Mouse (Mus musculus) ES-CJ7 (cell line): ENCODE measurements at regions not wholly inside any gene's neighbourhood (a gene's known extent, or its start where the extent isn't known, plus 50 kb on each side); places are given as distances from the start of the nearest gene placed in this dataset.
A peak's percentile ranks its signal among the peaks of the same experiment; 100 is the strongest.

Experiments
- DNase-seq: peaks from one replicate; pipeline ENCODE4 v3.0.0; 2011; ENCODE audit warnings: low read depth, low spot score

GRCm38 (mm10) chr1:129219098-129219497 is 54.0 kb upstream of the Thsd7b start:
- DNase-seq = no peak

DNA sequence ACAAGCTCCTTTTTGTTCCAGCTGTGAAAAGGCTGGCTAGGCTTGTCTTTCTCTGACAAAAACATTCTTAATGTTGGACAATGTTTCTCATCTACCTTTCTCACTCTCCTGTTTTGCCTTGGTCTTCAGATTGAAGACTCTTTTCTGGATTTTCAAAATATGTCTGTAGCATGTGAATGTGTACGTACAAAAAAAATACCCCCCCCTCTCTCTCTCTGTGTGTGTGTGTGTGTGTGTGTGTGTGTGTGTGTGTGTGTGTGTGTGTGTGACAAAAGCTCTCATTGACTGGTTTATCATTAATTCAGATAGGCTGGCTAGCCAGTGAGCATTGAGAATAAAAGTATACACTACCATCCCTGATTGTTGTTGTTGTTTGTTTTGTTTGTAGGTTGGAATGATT is 64.3 kb upstream of the Thsd7b start:
- no peak for DNase-seq

DNA sequence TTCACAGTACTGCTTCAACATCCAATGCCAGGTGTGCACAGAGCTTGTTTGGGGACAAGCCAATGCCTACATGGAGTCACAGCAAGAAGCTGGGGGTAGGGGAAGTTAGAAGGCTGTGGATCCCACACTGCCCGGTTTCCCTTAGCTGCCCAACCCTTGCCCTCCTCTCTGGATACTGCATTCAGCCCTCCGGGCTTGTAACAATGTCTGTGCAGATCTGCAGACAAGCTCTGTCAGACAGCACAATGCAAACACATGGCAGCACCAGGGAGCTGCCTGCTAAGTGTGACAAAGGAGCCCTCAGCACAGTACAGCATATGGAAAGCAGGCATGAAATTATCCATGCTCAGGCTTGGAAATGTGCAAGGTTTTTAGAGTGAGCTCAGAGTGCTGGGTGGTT is 64.7 kb upstream of the Thsd7b start:
- no peak for DNase-seq

DNA sequence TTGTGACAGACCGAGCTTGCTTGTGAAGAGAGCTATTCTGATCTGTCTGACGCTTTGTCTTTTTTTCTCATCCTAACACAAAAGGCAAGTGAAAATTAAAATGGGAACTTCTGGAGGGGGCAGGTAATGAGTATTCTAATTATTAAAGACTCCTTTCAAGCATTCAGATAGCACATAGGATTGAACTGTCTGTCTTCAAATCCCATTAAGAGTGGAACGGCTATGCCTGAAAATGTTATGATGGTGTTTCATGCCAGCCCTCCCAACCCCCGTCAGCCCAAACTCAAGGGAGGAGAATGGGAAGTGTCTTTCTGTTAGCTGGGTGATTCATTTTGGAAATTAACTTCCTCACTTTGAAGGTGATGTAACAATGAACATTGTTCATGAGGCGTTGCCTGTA is 65.4 kb upstream of the Thsd7b start:
- DNase-seq = no peak

DNA sequence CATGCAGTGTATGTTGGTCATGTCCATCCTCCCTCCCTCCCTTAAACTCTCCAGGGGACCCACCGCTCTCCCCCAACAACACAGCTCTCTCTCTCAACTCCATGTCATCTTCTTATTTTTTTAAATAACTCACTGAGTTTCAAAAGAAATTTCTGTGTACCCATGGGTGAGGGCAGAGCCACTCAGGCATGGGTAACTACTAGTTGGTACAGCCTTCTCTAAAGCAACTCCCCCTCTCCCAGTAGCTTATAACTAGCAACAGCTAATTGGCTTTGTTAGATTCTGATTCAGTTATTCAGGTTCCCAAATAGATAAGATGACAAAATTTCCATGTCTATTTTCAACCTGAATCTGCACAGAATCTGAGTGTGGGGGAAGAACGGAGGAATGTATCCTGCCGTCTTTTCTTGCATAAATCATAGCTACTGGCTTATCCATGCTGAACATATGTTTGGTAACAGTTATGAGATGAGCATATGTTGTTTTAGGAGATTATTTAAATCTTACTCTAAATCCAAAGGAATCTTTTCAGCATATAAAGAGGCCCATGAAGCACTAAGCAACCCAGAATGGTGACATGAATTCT is 92.8 kb upstream of the Thsd7b start:
- DNase-seq = no peak

DNA sequence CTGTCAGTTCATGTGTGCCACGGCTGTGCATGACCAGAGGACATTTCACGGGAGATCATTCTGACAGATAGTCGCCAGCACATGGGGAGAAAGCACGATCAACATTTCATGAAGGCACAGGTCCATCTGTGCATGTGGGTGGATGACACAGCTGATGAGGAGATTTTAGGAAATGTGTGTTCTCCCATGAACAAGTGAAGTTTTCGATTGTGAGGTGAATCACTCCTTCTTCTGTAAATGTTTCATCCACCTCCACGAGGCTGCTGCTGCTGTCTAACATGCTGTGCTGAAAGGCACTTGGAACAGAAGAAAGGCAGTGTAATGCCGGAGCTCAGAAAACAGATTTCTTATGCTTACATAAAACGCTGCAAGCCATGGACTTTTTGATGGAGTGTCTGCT is 103.2 kb upstream of the Thsd7b start:
- DNase-seq = no peak

DNA sequence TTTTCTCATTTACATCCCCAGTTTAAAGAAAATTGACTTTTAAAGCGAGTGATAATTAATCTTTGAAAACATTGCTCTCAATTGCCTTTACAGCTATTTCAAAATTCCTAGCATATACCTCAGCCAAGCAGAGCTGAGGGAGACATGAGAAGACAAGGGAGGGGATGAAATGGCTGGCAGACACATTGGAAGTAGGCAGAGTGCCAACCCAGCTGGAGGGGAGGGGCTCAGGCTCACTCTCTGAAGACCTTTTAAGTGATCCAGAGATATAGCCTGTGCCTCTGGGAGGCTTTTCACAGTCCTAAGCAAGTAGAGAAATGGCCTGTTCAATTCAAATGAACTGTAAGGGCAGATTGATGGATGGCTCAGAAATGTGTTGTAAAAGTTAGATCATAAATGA is 122.5 kb upstream of the Thsd7b start:
- DNase-seq = no peak

DNA sequence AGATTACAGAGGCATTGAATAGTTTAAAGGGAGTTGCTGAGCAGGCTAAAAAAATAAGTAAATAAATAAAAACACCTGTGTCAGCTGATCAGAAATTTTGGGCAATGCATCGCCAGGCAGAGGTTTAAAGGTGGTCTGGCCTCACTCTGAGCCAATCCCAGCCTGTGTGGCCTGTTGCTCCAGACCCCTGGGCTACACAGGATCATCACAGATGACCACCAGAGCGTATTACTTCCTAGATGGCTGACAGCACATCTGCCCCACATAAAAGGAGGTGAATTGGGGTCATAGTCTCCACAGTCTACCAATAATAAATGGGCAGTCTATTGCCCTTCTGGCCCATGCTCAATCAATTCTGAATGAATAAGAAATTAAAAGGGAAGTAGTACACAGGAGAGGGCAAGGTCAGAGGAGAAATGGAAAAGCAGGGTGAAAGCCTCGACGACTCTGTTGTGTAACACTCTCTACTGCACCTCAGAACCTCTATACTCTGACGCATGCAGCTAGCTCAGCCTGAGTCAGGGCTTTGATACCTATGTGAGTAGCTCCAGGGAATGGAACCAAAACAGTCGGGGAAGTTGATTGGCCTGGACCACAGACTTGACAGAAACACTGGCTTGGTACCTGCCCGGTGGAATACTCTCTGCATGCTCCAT is 124.2 kb upstream of the Thsd7b start:
- no peak for DNase-seq

GRCm38 (mm10) chr1:129146395-129147094 is 126.6 kb upstream of the Thsd7b start:
- DNase-seq = no peak

DNA sequence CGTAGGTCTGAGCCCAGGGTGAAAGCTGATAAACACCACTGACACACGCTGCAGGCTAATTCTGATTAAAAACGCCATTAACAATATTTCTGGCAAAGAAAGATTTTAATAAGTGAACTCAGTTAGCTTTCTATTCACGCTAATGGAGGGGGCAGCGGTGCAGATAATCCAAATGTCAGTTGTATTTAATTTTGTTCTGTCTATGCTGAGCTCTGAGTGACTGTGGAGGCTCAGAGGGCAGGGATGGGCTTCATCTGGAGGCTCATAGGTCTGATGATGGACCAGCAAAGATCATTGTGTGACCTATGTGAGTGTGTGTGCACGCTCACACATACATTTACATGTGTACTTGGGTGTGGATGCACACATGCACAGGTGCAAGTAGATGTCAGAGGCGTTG is 134.3 kb upstream of the Thsd7b start:
- DNase-seq = no peak

DNA sequence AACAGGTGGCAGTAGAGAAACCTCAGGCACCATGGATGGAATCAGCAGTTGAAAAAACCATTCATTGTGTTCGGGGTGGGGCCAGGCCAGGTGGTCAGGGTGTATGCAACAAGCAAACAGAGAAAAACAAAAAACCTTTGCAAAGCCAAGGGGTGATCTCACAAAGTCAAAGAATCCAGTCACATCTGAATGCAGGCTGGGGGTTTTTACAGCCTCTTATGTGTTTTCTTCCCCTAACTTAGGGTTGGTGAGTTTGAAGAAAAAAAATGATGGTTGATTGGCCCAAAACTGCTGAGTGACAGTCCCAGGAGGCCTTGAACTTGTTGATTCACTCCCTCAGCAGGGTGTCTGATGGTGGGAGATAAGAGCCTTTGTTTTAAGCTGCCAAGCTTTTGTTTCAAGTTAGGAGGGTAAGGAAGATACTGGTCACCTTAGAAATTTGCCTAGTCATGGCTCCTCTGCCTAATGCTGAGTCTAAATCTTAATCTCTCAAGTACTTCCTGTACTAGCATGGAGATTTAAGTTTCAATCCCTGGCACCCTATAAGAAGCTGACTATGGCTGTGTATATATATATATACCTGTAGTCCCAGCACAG is 166.0 kb upstream of the Thsd7b start:
- DNase-seq = peak; percentile 94

DNA sequence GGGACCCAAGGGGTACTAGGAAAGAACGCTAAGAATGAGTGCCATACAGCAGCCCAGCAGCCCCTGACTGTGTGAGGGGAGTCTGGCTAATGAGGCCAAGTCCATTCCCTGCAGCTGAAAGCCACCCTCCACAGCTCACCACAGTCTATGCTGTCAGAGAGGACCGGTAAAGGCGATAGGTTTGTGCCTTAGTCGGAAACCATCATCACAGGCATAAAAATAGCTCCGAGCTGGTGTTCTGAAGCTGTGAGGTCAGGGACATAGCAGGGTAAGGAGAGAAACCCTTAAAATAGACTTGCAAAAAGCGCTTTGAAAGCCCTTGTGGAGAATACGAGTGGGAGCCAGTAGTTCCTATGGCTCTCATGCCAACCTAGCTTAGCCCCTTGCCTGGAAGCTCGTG is 172.1 kb upstream of the Thsd7b start:
- no peak for DNase-seq

DNA sequence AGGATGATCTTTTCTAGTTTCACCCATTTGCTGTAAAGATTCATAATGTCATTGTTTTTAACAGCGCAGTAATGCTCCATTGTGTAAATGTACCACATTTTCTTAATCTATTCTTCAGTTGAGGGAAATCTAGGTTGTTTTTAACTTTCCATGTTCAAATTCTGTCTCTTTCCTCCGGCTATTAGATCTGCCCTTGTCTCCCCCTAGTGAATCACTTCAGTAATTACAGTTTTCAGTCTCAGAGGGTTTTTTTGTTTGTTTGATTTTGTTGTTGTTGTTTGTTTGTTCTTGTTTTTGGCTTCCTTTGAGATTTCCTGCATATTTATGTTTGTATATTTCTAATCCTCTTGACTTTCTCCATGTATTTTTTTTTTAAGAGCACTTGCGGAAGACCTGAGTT is 194.8 kb upstream of the Thsd7b start:
- DNase-seq = no peak

GRCm38 (mm10) chr1:129057182-129057581 is 215.9 kb upstream of the Thsd7b start:
- DNase-seq = no peak

- peak; percentile 19 for DNase-seq
Observed at GRCm38 (mm10) chr1:129055252-129055651, 217.8 kb upstream of the Thsd7b start.

GRCm38 (mm10) chr1:129033707-129034106 is 239.4 kb upstream of the Thsd7b start:
- no peak for DNase-seq

- no peak for DNase-seq
Observed at GRCm38 (mm10) chr1:129005899-129006298, 267.2 kb upstream of the Thsd7b start.

DNA sequence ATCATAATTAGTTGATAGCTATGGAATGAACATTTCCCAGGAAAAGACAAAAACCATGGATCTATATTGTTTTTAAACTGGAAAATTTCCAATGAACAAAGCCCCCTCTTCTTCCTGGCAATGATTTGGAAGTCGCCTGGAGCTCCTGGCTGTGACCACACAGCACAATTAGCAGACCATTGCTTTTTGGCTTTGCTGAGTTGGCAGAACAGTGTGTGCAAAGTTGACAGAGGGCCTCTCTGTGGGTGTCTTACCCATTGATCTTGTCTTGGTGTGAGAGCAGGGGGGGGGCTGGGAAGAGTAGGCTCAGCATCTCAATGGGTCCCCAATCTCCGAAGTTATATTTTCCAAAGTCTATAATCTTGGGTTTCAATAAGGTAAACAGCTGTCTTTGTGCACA is 270.8 kb upstream of the Thsd7b start:
- DNase-seq = peak; percentile 12

DNA sequence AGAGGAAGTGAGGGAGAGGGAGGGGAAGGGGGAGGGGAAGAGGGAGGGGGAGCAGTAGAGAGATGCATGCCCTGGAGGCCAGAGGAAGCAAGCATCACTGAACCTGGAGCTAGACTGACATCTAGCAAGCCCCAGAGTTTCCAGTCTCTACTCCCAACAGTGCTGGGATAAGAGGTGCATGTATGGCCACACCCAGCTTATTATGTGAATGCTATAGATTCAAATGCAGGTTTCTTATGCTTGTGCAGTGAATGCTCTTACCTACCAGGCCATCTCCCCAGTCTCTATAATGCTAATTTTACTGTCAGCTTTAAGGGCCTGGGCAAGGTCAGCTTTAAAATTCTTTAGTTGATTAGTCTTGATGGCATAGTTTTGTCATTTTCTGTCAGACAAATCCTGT is 271.3 kb upstream of the Thsd7b start:
- peak; percentile 62 for DNase-seq

- DNase-seq = peak; percentile 68
Observed at GRCm38 (mm10) chr1:128999741-129000517, 273.2 kb upstream of the Thsd7b start.

DNA sequence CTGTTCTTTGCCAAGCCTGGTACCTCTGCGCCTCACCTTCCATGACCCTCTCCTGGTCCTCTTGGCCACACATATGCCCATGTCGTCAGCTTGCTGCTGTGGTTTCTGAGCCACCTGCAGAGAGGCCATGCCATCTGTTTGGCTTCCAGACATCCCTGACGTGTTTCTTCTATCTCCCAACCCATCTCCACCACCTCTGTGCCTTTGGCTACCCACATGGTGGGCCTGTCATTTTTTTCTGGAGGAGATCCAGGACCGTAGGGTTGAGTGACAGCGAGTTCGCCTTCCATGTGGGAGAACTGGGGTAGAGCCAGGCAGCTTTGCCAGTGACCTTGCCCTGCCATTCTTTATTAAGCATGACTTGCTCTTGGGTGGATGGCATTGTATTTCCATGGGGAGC is 278.4 kb upstream of the Thsd7b start:
- DNase-seq = no peak

DNA sequence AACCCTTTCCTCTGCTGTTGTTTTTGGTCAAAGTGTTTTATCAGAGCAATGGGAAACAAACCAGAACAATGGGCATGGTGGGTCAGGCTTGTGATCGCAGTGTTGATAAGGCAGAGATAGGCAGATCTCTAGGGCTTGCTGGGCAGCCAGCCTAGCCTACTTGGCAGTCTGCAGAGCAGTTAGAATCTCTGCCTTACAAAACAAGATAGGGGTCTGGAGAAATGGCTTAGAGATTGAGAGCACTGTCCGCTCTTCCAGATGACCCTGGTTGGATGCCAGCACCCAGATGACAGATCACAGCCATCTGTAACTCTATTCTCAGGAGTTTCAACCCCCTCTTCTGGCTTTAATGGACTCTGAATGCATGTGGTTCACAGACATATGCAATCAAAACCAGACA is 289.7 kb upstream of the Thsd7b start:
- DNase-seq = no peak
